Mouse (Mus musculus) stomach, postnatal 0 days (tissue): ENCODE data around the gene Trim28. TPM values are rescaled to one million over a fixed set of nuclear protein-coding genes. Genes with fewer than 3 reads are reported as not detected.

Source experiments
- ATAC-seq: fragments of 200-750 bp; cut with Nextera tagmentation; 2 replicates; pipeline ENCODE4 v1.8.0; 2017; ENCODE audit not compliant: low FRiP score, low TSS enrichment
- DNase-seq: peaks from one replicate; pipeline ENCODE4 v3.0.0-alpha.2; 2016; ENCODE audit warnings: low spot score
- H3K27ac ChIP-seq: fragments of 300-500 bp; sonication (generic); replicated peaks from 2 replicates; pipeline ENCODE4 v1.5.1; 2014; ENCODE audit warnings: mild to moderate bottlenecking, control low read depth
- H3K27me3 ChIP-seq: fragments of 300-500 bp; sonication (generic); 2 replicates; pipeline ENCODE4 v1.6.1; 2014; ENCODE audit warnings: low read length; ENCODE audit not compliant: control insufficient read depth, insufficient read depth
- H3K36me3 ChIP-seq: fragments of 300-500 bp; sonication (generic); 2 replicates; pipeline ENCODE4 v1.6.1; 2014; ENCODE audit warnings: low read length, mixed read lengths; ENCODE audit not compliant: control insufficient read depth, insufficient read depth
- H3K4me1 ChIP-seq: fragments of 300-500 bp; sonication (generic); replicated peaks from 2 replicates; pipeline ENCODE4 v1.6.1; 2014; ENCODE audit warnings: antibody characterized with exemption; ENCODE audit not compliant: control insufficient read depth, insufficient read depth
- H3K4me2 ChIP-seq: fragments of 300-500 bp; sonication (generic); replicated peaks from 2 replicates; pipeline ENCODE4 v1.6.1; 2014; ENCODE audit warnings: low read depth, mild to moderate bottlenecking, control low read depth, moderate library complexity
- H3K4me3 ChIP-seq: fragments of 300-500 bp; sonication (generic); 2 replicates; pipeline ENCODE4 v1.5.1; 2014; ENCODE audit warnings: low read depth, low read length, control low read depth
- H3K9ac ChIP-seq: fragments of 300-500 bp; sonication (generic); 2 replicates; pipeline ENCODE4 v1.6.1; 2014; ENCODE audit warnings: mild to moderate bottlenecking, low read length, control low read depth, mixed read lengths
- H3K9me3 ChIP-seq: fragments of 300-500 bp; sonication (generic); 2 replicates; pipeline ENCODE4 v1.6.1; 2016; ENCODE audit warnings: low read length; ENCODE audit not compliant: control insufficient read depth
- CTCF ChIP-seq: IDR thresholded peaks from 2 replicates; pipeline ENCODE4 v1.5.1; 2016; ENCODE audit warnings: antibody characterized with exemption, low read depth, mild to moderate bottlenecking, moderate library complexity
- EP300 ChIP-seq: optimal IDR thresholded peaks from 2 replicates; pipeline ENCODE3; 2016; ENCODE audit warnings: antibody characterized with exemption
- WGBS: fragments of 180-500 bp; shearing (Covaris S2); extraction: QIAGEN DNeasy Blood & Tissue Kit; methylation state at CpG from one replicate; pipeline ENCODE4 v1.1.7; 2014; 5-methylcytosine and 5-hydroxymethylcytosine counted together
- polyA plus RNA-seq: library from polyadenylated mRNA; unstranded; fragments of >200 nt; fragmentation: Nextera tagmentation; extraction: Ambion mirVana; gene quantifications from 2 replicates; pipeline ENCODE4 v1.2.1, GENCODE M21; 2015

The Trim28 gene
- polyA plus RNA-seq, 1 experiment from 2014 or later = 93.7 TPM

- no peak for DNase-seq
- ATAC-seq = no peak; the same call in 1 of the 2 replicates
- peaks cover 6% of the 10 kb centered on the region for H3K36me3 ChIP-seq
- peaks cover 6% of the 10 kb centered on the region; the same call in 1 of the 2 replicates for H3K4me1 ChIP-seq
- H3K27me3 ChIP-seq = no peaks in the 10 kb centered on the region
- peak overlapping the region; percentile 65 for H3K4me2 ChIP-seq
- under 1% methylated on average over 33 of the region's 33 CpGs for WGBS
- H3K27ac ChIP-seq = peak overlapping the region; percentile 99
- peak overlapping the region; percentile 97 for H3K9ac ChIP-seq
- TF ChIP-seq CTCF (no peak), EP300 (no peak)
- H3K4me3 ChIP-seq = peak overlapping the region; percentile 72
- no peaks in the 10 kb centered on the region for H3K9me3 ChIP-seq
These were observed 38.5 kb downstream of the Trim28 start for GRCm38 (mm10) chr7:13037366-13037765.

- no peak for TF ChIP-seq CTCF
- peak; percentile 32 for TF ChIP-seq EP300
- H3K9me3 ChIP-seq = no peaks in the 10 kb centered on the region
- under 1% methylated on average over 40 of the region's 65 CpGs for WGBS
- peaks cover 6% of the 10 kb centered on the region for H3K36me3 ChIP-seq
- DNase-seq = peak; percentile 97
- H3K4me1 ChIP-seq = peaks cover 6% of the 10 kb centered on the region; the same call in 1 of the 2 replicates
- peak; percentile 93 for ATAC-seq
- H3K4me2 ChIP-seq = peak within 1 kb of the TSS; percentile 65
- H3K4me3 ChIP-seq = peak within 1 kb of the TSS; percentile 72
- H3K27ac ChIP-seq = peak within 1 kb of the TSS; percentile 99
- H3K9ac ChIP-seq = peak within 1 kb of the TSS; percentile 97
- no peaks in the 10 kb centered on the region for H3K27me3 ChIP-seq
These were observed 39.1 kb downstream of the Trim28 start, which contains the start of gene Ube2m for GRCm38 (mm10) chr7:13037901-13038555. TSS of gene Ube2m (minus strand) at chr7:13038275.

- Histone ChIP-seq H3K4me1 (peaks cover 8% of the 10 kb centered on the region; the same call in 1 of the 2 replicates), H3K27ac (peak overlapping the region; percentile 99), H3K4me3 (peak overlapping the region; percentile 72), H3K9ac (peak overlapping the region; percentile 97), H3K9me3 (no peaks in the 10 kb centered on the region), H3K4me2 (peak overlapping the region; percentile 65), H3K27me3 (peaks cover 3% of the 10 kb centered on the region; the same call in 1 of the 2 replicates), H3K36me3 (peaks cover 4% of the 10 kb centered on the region)
- WGBS = 11% methylated on average over 15 of the region's 15 CpGs
- no peak for DNase-seq
- no peak for TF ChIP-seq CTCF
- no peak for TF ChIP-seq EP300
- ATAC-seq = no peak
These were observed 39.8 kb downstream of the Trim28 start for GRCm38 (mm10) chr7:13038621-13039169.

DNA sequence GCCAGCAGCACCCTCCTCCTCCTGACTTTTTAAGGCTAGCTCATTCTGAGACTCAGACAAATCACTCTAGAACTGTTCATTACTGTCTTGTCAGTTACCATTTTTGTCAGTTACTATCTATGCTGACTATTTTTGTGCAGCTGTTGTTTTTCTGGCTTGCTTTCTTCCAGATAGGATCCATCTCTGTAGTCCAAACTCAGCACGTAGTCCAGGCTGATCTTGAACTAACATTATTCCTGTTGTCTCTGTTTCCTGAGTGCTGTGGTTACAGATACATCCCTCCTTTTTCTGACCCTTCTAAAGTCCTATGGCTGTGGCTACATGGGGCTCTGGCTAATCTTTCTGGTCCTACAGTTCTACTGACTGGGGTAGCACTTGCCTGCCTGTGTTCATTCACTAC is 40.3 kb downstream of the Trim28 start:
- ATAC-seq = no peak
- 73% methylated on average over 1 of the region's 1 CpGs for WGBS
- H3K4me2 ChIP-seq = peak overlapping the region; percentile 65

GRCm38 (mm10) chr7:13041256-13041655 is 42.3 kb downstream of the Trim28 start:
- no peak for TF ChIP-seq CTCF
- 68% methylated on average over 1 of the region's 1 CpGs for WGBS
- ATAC-seq = no peak

More for the DNA sequence above, 40.3 kb downstream of the Trim28 start:
- peaks cover 3% of the 10 kb centered on the region; the same call in 1 of the 2 replicates for H3K27me3 ChIP-seq
- no peak for TF ChIP-seq CTCF
- no peak for TF ChIP-seq EP300
- H3K27ac ChIP-seq = no peak overlapping the region; the same call in 1 of the 2 replicates
- H3K4me1 ChIP-seq = peaks cover 8% of the 10 kb centered on the region; the same call in 1 of the 2 replicates
- no peak for DNase-seq
- peak overlapping the region; percentile 72; the same call in 1 of the 2 replicates for H3K4me3 ChIP-seq
- peak overlapping the region; percentile 97 for H3K9ac ChIP-seq
- H3K36me3 ChIP-seq = peaks cover 4% of the 10 kb centered on the region
- no peaks in the 10 kb centered on the region for H3K9me3 ChIP-seq

More at GRCm38 (mm10) chr7:13041256-13041655, 42.3 kb downstream of the Trim28 start:
- Histone ChIP-seq H3K36me3 (no peaks in the 10 kb centered on the region), H3K4me1 (peaks cover 8% of the 10 kb centered on the region; the same call in 1 of the 2 replicates), H3K27ac (no peak overlapping the region), H3K9me3 (no peaks in the 10 kb centered on the region), H3K4me3 (no peak overlapping the region), H3K27me3 (peaks cover 3% of the 10 kb centered on the region; the same call in 1 of the 2 replicates), H3K4me2 (no peak overlapping the region), H3K9ac (no peak overlapping the region)
- DNase-seq = no peak
